Mouse (Mus musculus) midbrain, postnatal 0 days (tissue): ENCODE results near the gene Cxcr4. TPM values are rescaled to one million over a fixed set of nuclear protein-coding genes. Genes with fewer than 3 reads are reported as not detected.

Experiments
- ATAC-seq: fragments of 200-750 bp; cut with Nextera tagmentation; 2 replicates; pipeline ENCODE4 v1.8.0; 2017; ENCODE audit warnings: moderate number of reproducible peaks, mild to moderate bottlenecking, moderate TSS enrichment, moderate library complexity; ENCODE audit not compliant: low FRiP score
- DNase-seq: peaks from one replicate; pipeline ENCODE4 v3.0.0-alpha.2; 2015; ENCODE audit warnings: low spot score
- H3K27ac ChIP-seq: fragments of 300-500 bp; sonication (generic); 2 replicates; pipeline ENCODE4 v1.5.1; 2014; ENCODE audit warnings: low read depth, mild to moderate bottlenecking, low read length, mixed read lengths
- H3K27me3 ChIP-seq: fragments of 300-500 bp; sonication (generic); 2 replicates; pipeline ENCODE4 v1.6.1; 2014; ENCODE audit warnings: low read length, control low read depth, mixed read lengths; ENCODE audit not compliant: insufficient read depth
- H3K36me3 ChIP-seq: fragments of 300-500 bp; sonication (generic); 2 replicates; pipeline ENCODE4 v1.6.1; 2014; ENCODE audit warnings: low read length, control low read depth, mixed read lengths; ENCODE audit not compliant: insufficient read depth
- H3K4me1 ChIP-seq: fragments of 300-500 bp; sonication (generic); 2 replicates; pipeline ENCODE4 v1.6.1; 2014; ENCODE audit warnings: mild to moderate bottlenecking, control low read depth, antibody characterized with exemption, low read length, mixed read lengths; ENCODE audit not compliant: insufficient read depth
- H3K4me2 ChIP-seq: fragments of 300-500 bp; sonication (generic); 2 replicates; pipeline ENCODE4 v1.6.1; 2014; ENCODE audit warnings: low read depth, mild to moderate bottlenecking, low read length, mixed read lengths; ENCODE audit not compliant: poor library complexity, severe bottlenecking
- H3K4me3 ChIP-seq: fragments of 300-500 bp; sonication (generic); 2 replicates; pipeline ENCODE4 v1.5.1; 2014; ENCODE audit warnings: low read depth, mild to moderate bottlenecking, low read length, moderate library complexity
- H3K9ac ChIP-seq: fragments of 300-500 bp; sonication (generic); replicated peaks from 2 replicates; pipeline ENCODE4 v1.6.1; 2014; ENCODE audit warnings: mild to moderate bottlenecking, low read length, moderate library complexity, mixed read lengths; ENCODE audit not compliant: poor library complexity, severe bottlenecking
- H3K9me3 ChIP-seq: fragments of 300-500 bp; sonication (generic); 2 replicates; pipeline ENCODE4 v1.6.1; 2016; ENCODE audit warnings: low read length, control low read depth
- CTCF ChIP-seq: IDR thresholded peaks from 2 replicates; pipeline ENCODE4 v1.5.1; 2016; ENCODE audit warnings: antibody characterized with exemption, mild to moderate bottlenecking
- WGBS: fragments of 180-500 bp; shearing (Covaris S2); extraction: QIAGEN DNeasy Blood & Tissue Kit; methylation state at CpG from one replicate; pipeline ENCODE4 v1.1.7; 2014; 5-methylcytosine and 5-hydroxymethylcytosine counted together
- polyA plus RNA-seq: library from polyadenylated mRNA; unstranded; fragments of >200 nt; fragmentation: Nextera tagmentation; extraction: Ambion mirVana; gene quantifications from 2 replicates; pipeline ENCODE4 v1.2.1, GENCODE M21; 2015
- total RNA-seq: library from RNA; depleted of rRNA; stranded (reverse); fragments of >200 nt; gene quantifications from 2 replicates; pipeline ENCODE4 v1.2.3, GENCODE M21; 2014

Cxcr4 gene
- total and polyA plus RNA-seq, 2 experiments from 2014 or later, result 1.7 to 28.5 TPM

GRCm38 (mm10) chr1:128583279-128583872 lies 8.7 kb downstream of the Cxcr4 start:
- no peaks in the 10 kb centered on the region for H3K27me3 ChIP-seq
- WGBS, result 63% methylated on average over 6 of the region's 6 CpGs
- H3K27ac ChIP-seq, result no peak overlapping the region
- no peak for TF ChIP-seq CTCF
- ATAC-seq, result no peak
- DNase-seq, result no peak
- no peaks in the 10 kb centered on the region for H3K9me3 ChIP-seq
- H3K4me2 ChIP-seq, result no peak overlapping the region
- no peak overlapping the region for H3K4me3 ChIP-seq
- no peaks in the 10 kb centered on the region for H3K36me3 ChIP-seq
- H3K4me1 ChIP-seq, result no peaks in the 10 kb centered on the region
- no peak overlapping the region for H3K9ac ChIP-seq

DNA sequence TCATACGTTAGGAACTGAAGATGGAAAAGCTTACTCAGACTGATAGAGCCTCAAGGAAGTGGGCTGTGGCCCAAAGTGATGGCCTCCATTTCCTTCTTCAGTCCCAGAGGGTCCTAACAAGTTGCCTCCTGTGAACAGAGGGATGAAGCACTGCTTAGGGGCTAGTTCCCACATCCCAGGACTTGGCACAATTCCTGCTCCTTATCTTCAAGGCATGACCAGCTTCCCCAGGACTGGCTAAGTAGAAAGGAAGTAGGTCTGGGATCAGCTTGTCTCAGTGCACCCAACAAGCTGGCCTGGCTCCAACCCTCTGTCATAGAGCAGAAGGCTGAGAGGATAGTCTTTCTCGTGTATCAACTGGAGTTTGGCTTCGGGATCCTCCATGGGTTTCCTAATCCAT lies 11.8 kb downstream of the Cxcr4 start:
- ATAC-seq, result no peak
- no peak overlapping the region for H3K4me2 ChIP-seq
- H3K9me3 ChIP-seq, result no peaks in the 10 kb centered on the region
- no peak for TF ChIP-seq CTCF
- H3K4me1 ChIP-seq, result no peaks in the 10 kb centered on the region
- H3K9ac ChIP-seq, result no peak overlapping the region
- H3K36me3 ChIP-seq, result no peaks in the 10 kb centered on the region
- no peak for DNase-seq
- no peak overlapping the region for H3K27ac ChIP-seq
- H3K4me3 ChIP-seq, result no peak overlapping the region
- 78% methylated on average over 3 of the region's 3 CpGs for WGBS
- H3K27me3 ChIP-seq, result 0 out of 2 replicates have a peak, but pooled peaks cover 2% of the 10 kb centered on the region

DNA sequence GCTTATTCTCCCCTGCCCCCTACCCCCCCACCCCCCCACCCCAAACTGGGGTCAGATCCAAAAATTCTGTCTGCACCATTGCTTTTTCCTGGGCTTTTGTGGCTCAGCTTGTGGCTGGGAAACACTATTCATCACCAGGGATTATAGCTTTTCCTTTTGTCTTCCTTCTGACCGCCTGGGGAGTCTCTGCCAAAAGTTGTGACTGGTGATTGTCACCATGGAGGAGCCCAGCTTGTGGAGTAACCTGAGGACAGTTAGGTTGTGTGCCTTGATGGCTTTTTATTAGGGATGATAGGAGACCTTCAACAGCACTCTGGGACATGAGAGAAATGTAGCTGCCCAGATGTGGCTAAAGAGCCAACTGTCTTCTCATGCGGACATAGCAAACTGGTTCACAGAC lies 13.6 kb downstream of the Cxcr4 start:
- peak; percentile 34 for DNase-seq
- TF ChIP-seq CTCF, result no peak
- 28% methylated on average over 2 of the region's 2 CpGs for WGBS

GRCm38 (mm10) chr1:128575096-128575495 lies 17.0 kb downstream of the Cxcr4 start:
- H3K9me3 ChIP-seq, result no peaks in the 10 kb centered on the region
- no peak for DNase-seq

More for the DNA sequence above, 13.6 kb downstream of the Cxcr4 start:
- no peak overlapping the region for H3K27ac ChIP-seq
- no peaks in the 10 kb centered on the region for H3K4me1 ChIP-seq
- H3K9ac ChIP-seq, result no peak overlapping the region
- H3K27me3 ChIP-seq, result 0 out of 2 replicates have a peak, but pooled peaks cover 2% of the 10 kb centered on the region
- no peak overlapping the region for H3K4me3 ChIP-seq
- no peaks in the 10 kb centered on the region for H3K9me3 ChIP-seq
- no peak overlapping the region for H3K4me2 ChIP-seq
- H3K36me3 ChIP-seq, result no peaks in the 10 kb centered on the region
- ATAC-seq, result no peak

GRCm38 (mm10) chr1:128571033-128571432 lies 21.1 kb downstream of the Cxcr4 start:
- H3K36me3 ChIP-seq, result no peaks in the 10 kb centered on the region
- ATAC-seq, result no peak
- WGBS, result 91% methylated on average over 3 of the region's 3 CpGs
- H3K27me3 ChIP-seq, result no peaks in the 10 kb centered on the region
- H3K9me3 ChIP-seq, result no peaks in the 10 kb centered on the region
- DNase-seq, result no peak
- H3K27ac ChIP-seq, result no peak overlapping the region
- no peak overlapping the region for H3K9ac ChIP-seq
- no peak overlapping the region for H3K4me2 ChIP-seq
- TF ChIP-seq CTCF, result no peak
- H3K4me3 ChIP-seq, result no peak overlapping the region
- H3K4me1 ChIP-seq, result no peaks in the 10 kb centered on the region

More at GRCm38 (mm10) chr1:128575096-128575495, 17.0 kb downstream of the Cxcr4 start:
- 72% methylated on average over 4 of the region's 4 CpGs for WGBS
- Histone ChIP-seq H3K4me1 (no peaks in the 10 kb centered on the region), H3K27me3 (0 out of 2 replicates have a peak, but pooled peaks cover 2% of the 10 kb centered on the region), H3K4me2 (no peak overlapping the region), H3K27ac (no peak overlapping the region), H3K36me3 (no peaks in the 10 kb centered on the region), H3K4me3 (no peak overlapping the region), H3K9ac (no peak overlapping the region)
- TF ChIP-seq CTCF, result no peak
- no peak for ATAC-seq

DNA sequence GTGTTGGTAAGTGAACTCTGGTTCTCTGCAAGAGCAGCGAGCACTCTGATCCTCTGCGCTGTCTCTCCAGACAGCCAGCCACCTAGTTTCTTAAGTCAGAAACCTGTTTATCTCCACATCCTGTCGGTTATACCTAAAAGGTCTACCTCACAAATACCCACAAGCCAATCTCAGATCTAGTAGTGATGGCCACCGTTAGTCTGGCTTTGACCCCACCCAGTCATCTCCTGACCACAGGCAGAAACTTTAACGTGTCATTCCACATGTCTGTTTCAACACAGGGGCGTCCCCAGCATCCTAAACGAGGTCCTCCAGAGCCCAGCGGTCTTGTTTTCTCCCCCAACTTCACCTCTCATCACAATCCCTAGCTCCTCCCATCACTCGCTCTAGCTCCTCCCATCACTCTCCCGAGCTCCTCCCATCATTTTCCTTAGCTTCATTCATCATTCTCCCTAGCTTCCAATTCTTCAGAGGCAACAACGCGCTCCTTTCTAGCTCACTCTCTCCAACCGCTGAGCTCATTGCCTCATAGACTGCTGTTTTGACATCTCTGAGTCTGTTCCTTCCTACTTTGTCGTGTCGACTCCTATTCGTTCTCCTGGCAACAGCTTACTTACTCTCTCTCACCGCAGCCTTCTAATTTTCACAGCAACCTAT lies 22.0 kb downstream of the Cxcr4 start:
- no peak for ATAC-seq
- no peak for DNase-seq
- Histone ChIP-seq H3K27ac (no peak overlapping the region), H3K9ac (no peak overlapping the region), H3K36me3 (no peaks in the 10 kb centered on the region), H3K9me3 (no peaks in the 10 kb centered on the region), H3K27me3 (no peaks in the 10 kb centered on the region), H3K4me2 (no peak overlapping the region), H3K4me3 (no peak overlapping the region), H3K4me1 (no peaks in the 10 kb centered on the region)
- 89% methylated on average over 17 of the region's 17 CpGs for WGBS
- no peak for TF ChIP-seq CTCF
